Mouse (Mus musculus) kidney, adult 9 months (tissue): ENCODE results near the gene Grap2.
"Not testable (repeated sequence)": the region's sequence is repeated elsewhere in the genome, so short reads cannot be mapped to it uniquely, and the experiment has no call there.

ENCODE experiments used
- DNase-seq: peaks from one replicate; pipeline ENCODE4 v3.0.0; 2022

Grap2 gene

DNA sequence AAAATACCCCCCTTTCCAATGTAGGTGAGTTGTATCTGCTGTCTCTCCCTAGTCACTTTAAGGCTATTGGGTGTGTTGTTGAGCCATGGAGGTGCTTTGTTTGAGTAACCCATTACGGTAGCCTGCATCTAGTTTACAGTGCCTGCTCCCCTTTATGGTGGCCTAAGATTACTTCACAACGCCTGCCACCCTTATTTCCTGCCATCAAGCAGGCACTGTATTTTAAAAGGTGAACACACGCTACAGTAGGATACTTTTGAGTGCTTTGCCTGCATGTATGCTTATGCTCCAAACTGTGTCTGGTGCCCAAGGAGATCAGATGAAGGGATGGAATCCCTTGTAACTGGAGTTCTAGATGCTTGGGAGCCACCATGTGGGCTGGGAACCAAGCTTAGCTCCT lies 5.3 kb upstream of the Grap2 start:
- DNase-seq, result no peak

DNA sequence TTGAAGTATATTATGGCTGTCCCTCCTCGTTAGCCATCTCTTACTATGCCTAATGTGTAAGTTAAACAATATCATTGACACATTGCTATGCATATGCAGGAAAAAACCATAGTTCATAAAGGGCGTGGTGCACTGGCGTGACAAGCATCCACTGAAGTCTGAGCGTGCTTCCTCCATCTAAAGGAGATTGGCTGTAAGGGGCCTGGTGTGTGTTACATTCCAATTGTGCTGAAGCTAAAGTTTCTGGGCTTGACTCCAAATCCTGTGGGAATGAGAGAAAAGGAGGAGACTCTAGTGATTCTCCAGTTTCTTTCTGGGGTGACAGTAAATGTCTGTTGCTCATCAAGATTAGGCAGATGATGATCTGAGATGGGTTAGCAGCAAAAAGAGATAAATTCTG lies 4.7 kb upstream of the Grap2 start:
- no peak for DNase-seq

DNA sequence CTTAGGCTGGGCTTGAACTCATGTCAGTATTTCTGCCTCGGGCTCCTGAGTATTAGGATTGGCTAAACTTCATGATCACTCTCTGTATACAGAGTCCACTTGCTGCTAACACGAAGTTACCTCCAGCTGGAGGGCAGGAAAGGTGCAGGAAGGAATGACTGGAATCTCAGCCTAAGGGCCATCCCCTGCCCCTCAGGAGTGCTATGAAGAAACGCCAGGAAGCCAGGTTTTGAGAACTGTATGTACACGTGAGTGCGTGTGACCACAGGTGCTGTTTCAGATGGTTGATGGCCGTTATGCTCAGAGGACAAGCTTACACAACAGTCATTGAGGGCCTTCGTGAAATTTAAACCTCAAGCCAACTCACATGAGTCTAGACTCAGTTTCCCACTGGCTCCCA lies 3.2 kb upstream of the Grap2 start:
- DNase-seq, result no peak

DNA sequence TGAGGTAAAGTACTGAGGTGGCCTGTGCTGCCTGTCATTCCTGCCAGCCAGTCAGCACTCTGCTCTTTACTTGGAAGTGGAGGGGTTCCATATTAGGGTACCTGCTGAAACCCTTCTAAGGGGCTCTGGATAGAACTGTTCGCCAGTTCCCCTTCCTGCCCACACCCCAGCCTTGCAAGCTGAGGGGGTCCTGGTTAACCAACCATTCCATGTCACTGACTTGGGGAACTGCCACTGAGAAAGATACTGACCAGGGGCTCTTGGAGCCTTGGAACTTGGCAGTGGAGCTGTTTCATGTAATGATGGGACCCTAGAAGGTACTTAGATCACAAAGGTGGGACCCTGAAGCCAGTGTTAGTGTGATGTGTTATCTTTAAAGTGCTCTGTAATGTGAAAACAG lies 2.2 kb upstream of the Grap2 start:
- DNase-seq, result no peak

DNA sequence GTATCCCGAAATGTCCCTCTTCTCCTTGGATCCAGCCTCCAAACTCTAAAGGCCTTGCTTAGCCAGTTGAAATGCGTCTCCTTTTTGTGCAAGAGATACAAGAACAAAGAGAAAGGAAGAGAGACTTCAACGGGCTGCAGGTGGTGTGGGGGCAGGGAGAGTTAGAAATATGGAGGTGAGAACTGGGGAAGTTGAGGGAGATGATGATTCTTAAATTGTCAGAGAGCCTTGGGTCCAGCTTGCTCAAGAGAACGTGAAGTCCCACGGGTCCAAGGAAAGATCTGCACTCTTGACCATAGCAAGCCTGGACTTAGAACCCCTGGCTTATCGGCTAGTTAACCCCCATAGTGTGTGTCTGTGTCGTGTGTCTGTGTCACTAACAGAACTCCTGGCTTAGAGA lies 783 bp upstream of the Grap2 start:
- no peak for DNase-seq

DNA sequence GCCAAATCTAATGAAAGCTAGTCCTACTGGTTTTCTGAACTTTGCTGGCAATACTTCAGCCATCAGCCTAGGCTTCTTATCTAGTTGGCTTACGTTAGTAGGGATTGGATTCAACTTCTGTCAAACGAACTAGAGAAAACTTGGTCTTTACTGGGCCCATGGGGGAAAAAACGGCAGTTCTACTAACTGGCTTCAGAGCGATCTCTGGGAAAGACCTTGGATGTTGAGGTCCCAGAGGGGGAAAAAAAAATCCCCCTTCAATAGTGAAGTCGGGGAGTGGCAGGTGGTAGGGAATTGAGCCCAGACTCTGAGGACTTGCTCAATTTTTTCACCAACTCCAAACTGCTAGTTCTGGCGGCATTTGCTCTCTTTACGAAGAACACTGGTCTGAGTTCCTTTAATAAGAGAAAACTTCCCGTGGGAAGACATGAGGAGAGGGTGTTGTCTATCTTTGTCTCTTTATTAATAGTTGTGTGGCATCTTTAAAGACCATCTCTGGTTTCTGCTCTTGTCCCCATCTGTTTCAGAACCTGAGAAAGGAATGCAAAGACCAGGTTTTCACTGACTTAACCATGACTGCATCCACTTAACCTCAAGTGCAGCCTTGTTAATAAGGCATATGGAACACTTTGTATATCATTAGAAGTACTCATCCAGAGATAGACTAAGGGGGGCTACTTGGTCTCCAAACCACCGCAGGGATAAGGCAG lies 572 bp downstream of the Grap2 start:
- no peak for DNase-seq

DNA sequence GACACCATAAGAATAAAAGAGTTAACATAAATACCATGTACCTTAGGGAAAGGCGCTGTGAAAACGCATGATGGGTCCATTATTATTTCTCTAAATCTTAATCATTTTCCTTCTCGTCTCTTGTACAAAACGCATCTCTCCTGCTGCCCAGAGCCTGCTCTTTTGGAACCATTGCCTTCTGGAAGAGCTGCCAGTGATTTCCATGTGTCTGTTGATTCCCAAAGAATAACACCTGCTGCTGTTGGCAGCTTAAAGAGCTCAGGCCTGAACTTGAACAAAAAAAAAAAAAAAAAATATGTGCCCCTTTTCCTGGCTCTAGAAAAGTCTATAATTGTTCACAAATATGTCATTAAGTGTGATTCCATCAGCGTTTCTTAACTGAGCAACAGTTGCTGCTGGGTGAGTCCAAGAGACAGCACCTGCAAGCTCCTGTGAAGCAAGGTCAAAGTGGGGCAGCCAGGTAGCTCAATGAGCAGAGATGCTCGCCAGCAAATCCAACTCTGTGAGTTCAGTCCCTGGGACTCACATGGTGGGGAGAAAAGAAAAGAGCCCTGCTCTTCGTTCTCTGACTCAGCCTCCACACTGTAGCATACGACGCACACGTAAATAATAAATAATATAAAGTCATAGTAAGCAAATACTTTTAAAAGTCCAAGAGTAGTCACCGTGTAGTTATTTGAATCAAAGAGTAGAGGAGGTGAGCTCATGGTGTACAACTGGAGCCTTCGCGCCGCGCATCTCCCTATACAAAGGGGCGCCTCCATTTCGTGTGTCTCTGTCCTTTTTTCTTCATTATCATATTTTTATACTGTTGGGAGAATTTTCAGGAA lies 2.0 kb downstream of the Grap2 start:
- no peak for DNase-seq

DNA sequence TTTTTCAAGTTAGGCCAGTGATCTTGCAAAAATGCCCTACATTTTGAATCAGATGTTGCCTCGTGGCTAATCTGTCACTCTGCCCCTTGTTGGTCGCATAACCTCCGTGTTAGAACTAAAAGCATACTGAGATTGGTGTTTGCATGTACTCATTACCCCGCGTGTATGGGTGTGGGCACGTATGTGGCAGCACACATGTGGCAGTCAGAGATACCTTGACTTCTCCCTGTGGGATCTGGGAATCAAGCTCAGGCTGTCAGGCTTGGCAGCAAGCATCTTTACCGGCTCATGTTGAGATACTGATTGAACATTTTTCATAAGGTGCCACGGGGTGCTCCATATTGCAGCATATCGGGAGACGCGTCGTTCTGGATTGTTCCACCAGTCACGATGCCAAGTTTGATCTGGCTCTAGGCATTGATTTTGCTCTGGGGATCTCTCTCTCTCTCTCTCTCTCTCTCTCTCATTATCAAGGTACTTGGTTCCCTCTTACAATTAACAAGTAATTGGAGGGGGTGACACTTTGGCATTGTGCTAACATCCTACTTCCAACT lies 3.5 kb downstream of the Grap2 start:
- no peak for DNase-seq

DNA sequence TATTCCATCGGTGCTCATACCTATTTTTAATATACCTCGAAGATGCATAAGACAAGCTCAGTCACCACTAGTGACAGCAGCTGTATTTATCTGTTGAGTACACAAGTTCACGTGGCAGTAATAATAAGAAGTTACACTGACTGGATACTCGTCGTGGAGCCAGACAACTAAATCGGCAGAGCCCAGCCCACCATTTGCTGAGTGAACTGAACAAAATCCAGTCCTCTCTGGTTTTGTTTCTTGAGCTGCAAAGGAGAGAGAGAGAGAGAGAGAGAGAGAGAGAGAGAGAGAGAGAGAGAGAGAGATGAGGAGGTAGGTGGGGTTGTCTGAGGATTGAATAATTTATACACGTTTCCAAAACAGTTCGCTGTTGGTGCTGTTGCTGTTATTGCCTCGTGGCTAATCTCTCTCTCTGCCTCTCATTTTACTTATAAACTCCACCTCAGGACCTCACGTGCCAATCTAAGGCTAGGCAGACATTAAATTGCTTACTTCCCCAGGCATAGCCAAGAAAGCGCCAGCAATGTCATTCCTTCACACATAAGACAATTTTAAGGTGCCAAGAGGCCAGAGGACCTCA lies 4.1 kb downstream of the Grap2 start:
- DNase-seq, result no peak

DNA sequence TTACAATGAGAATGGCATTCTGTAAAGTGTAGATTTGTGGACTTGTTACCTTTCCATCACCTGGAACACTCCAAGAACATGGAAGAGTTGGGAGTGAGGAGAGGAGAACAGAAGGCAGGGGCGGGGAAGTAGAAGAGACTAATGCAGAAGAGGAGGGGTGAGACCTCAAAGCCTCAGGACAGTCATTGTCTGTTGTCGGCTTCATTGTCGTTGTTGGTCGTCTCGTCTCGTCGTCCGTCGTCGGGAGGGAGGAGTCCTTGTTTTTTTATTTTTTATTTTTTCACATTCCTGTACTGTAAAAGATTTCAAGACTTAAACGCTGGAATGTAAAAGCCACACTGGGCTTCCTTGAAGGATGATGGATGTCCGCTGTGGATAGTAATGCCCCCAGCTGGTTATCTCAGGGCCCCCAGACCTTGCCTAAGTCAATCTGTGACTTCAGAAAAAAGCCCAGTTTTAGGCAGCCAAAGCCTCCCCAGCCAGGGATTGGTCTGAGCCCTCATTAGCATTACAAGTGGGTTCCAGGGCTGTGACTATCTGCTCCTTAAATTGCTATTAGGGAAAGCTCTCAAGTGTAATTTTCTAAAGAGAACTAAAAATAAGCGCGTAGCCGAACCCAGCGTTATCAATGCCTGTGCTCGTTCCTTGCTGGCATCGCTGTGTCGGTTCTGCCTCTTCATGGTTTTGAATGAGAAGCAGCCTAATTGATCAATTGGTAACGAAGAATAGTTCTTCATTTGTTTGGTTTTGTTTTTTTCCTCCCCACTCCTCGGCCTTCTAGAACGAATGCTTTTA lies 5.0 kb downstream of the Grap2 start:
- DNase-seq, result no peak

DNA sequence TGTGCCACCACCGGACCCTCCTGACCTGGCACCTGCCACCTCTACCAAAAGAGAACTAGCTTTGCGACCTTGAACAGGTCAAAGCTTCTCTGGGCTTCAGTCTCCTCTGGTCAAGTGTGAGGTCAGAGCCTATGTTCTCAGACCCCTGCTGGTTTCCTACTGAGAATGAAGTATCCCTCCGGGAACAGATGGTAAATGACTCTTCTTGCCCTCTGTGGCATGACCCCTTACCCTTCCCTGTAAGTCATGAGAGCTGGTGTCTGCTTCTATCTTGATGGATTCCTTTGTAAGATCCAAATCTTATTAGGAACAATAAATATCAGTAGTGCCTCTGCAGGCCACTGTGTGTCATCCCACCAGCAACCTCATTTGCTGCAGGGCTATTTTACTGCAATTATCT lies 6.7 kb downstream of the Grap2 start:
- DNase-seq, result no peak

DNA sequence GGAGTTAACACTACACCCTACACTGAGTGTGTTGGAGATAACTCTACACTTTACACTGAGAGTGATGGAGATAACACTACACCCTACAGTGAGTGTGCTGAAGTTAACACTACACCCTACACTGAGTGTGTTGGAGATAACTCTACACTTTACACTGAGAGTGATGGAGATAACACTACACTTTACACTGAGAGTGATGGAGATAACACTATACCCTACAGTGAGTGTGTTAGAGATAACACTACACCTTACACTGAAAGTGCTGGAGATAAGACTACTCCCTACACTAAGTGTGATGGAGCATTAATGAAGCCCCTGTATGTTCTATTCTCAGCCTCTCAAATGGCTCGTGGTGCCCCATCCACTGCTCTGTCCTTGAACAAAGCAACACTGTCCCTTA lies 8.2 kb downstream of the Grap2 start:
- not testable (repeated sequence) for DNase-seq

DNA sequence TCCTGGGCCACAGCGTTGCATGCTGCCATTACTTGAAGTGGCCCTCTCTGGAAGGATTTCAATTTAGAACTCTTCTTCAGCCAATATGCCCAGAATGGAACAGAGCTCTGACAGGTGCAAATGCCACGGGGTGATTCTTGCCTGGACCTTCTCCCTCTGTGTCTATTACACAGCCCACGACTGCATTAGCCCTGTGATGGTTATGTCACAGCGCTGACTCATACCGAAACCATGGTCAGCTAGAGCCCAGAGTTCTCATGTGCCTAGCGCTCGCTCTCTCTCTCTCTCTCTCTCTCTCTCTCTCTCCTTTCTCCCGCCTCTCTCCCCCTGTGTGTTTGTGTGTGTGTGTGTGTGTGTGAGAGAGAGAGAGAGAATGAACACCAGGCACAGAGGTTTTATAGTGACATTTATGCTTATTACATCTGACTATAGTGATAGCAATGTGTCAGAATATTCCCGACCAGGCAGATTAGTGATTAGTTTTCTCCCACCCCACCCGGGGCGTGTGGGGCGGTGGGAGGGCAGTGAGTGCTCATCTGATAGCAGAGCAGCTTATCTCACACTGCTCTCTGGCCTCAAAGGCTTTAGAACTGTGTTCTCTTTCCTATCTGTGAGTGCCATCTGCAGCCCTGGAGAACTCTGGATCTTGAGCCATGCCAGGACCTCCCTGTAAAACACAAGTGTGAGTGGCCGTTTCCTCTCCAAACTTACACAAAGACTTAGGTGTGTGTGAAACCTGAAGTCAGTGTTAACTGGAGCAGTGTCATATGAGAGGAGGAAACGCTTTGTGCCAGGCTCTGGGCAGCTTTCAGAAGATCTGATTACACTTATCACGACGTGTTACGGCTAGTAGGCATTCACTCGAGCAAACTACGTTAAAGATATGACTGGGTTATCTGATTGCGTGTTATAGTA lies 10.4 kb downstream of the Grap2 start:
- no peak for DNase-seq

DNA sequence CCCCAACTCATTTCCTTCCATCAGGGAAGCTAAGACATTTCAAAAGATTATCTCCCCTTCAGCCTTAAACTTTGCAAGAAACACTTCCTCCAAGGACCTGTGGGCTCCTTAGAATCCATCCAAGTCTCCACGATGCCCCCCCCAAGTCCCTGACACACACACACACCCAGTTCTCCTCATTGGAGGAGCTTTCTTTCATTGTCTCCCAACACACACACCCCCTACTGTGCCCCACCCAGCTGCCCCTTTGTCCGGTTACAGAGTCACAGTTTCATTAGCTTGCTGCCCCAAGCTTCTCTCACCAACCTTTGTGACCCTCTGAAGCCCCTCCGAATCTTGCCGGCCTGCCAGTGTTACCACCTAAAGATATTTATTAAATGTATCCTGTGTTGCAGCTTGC lies 13.9 kb downstream of the Grap2 start:
- no peak for DNase-seq

DNA sequence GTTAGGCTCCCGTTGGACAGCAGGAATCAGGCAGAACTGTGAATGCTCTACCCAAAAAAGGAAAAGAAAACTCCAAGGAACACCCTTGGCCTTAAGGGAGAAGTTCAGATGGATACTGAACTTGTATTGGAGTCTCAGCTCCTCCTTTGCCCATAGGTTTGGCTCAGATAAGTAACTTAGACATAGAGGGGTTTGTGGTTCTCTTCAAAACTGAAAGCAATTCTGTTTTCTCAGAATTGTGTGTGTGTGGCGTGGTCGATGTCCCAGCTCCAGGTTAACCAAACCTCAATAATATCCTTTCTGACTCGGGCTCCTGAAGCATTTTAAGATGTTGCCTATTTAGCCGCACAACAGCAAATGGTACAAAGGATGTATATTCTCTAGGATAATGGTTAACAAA lies 18.2 kb downstream of the Grap2 start:
- DNase-seq, result no peak

DNA sequence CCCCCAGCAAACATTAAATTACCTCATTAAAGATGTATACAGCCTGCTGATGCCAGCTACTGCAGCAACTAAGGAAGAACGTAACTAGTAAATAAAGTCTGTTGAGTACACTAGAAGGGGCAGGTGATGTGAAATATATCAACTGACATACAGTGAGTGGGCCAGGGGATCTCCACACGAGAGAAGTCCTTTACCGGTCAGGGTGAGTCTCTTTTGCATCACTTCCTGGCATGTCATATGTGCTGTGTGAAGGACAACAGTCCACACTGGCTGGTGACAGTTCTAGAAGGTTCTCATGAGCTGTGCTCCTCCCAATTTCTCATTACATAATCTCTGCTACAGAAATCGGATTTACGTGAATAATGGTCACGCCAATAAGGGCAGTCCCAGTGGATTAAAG lies 20.3 kb downstream of the Grap2 start:
- no peak for DNase-seq

DNA sequence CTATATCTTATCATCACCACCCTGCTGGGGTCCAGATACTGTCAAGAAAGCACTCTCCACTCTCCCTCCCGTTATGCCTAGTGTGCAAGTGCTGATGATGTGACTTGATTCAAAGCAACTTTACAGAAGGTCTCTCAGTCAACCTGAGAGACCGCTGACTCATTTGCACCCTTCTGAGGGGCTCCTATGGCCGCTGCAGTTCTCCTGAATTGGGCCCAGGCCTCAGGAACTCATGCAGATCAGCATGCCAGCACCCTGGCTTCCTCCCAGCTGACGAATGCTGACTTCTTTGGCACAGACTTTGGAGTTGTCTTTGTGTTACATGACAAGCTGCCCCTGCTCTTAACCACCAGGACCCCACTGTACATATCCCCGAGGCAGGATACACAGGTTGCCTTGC lies 21.5 kb downstream of the Grap2 start:
- DNase-seq, result no peak

DNA sequence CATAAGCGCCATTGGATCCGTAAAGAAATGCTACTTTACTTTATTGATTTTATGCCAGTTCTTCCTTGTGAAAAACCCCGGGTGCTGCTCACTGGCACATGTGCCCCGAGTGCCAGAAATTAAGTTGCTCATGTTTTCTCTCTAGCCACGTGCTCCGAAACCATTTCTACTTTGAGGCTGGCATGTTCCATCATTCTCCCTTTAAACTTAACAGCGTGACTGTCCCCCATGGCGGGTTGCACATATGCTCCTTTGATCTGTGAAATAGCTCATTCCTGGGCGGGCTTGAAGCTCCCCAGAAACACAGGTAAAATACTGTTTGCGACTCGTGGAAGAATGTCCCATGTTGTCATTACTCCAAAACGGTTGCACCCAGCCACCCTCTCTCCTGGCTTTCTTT lies 26.4 kb downstream of the Grap2 start:
- no peak for DNase-seq

DNA sequence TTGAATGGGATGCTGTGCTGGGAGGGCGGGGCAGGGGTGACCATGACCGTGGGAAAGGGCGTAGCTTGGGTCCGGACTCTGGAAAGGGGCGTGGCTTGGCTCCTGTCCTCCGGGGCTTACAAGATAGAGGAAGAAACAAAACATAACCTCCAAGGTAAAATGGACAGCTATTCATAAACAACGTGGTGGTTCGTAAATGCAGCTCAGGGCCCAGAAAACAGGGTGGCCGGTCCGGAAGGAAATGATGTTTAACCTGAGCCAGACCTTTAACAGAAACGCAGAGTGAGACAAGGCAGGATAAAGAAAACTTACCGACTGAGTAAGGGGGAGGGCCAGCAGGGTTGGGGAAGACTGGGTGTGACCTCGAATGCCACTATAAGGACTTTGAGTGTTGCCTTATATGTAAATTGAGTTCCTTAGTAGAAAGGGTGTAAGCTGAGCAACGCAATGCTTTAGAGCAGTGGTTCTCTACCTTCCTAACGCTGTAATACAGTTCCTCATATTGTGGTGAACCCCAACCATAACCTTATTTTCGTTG lies 26.9 kb downstream of the Grap2 start:
- peak; percentile 56 for DNase-seq

DNA sequence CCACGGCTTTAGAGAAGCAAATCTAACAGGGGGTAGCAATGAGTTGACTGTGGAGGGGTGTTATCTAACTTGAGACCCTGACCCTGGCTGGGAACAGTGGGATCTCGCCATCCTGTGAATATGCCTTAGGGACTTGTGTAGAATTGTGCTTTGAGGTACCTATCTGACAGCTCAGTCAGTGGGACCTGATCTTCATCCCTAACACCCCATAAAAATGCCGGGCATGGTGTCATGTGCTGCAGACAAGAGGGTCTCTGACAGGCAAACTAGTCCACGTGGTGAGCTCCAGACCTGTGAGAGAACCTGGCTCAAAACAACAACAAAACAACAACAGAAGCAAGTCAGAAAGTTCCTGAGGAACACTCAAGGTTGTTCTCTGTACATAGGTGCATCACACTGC lies 27.4 kb downstream of the Grap2 start:
- no peak for DNase-seq

DNA sequence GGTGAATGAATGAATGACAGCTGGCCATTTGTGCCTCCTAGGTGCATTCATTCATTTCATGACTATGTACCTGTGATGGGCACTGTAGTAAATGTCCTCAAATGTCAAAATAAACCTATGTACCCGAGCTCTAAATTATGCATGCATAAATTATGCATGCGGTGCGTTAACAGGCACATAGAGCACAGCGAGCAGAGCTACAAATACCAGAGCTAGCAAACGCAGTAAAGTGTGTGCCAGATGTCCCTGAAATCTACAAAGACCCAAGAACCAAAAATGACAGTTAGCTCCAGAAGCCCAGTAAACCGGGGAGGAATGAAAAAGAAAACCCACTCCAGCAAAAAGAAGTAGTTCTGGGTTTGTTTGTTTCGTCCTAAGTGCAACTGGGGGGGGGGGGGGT lies 29.1 kb downstream of the Grap2 start:
- no peak for DNase-seq

DNA sequence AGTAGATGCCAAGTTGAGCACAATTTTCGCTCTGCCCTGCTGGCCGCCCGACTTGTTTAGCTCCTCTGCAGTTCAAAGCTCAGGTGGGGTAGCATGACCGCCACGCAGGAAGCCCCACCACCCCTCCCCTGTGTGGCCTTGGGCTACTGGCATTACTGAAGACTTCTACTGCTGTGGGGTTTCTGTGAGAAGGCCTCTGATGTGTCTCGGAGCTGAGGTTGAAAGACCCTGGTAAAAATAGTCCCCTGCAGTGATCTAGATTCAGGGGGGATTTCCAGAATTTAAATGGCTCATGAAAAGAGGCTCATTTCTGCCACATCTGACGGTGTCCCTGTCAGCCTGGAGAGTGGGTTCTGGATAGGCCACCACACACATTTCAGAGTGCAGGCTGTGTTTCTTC lies 30.1 kb downstream of the Grap2 start:
- DNase-seq, result no peak
